Mouse (Mus musculus) subcutaneous adipose tissue, adult 2 months (tissue): ENCODE measurements around the gene Vangl2. TPM values are rescaled to one million over a fixed set of nuclear protein-coding genes. Genes with fewer than 3 reads are reported as not detected.

Experiments used
- polyA plus RNA-seq: library from polyadenylated mRNA; depleted of rRNA; stranded (reverse); fragments of >200 nt; gene quantifications from 2 replicates; pipeline ENCODE4 v1.2.3, GENCODE M21; 2012; ENCODE audit warnings: low replicate concordance; rRNA removed

The Vangl2 gene
- polyA plus RNA-seq = 2.6 and 14.9 TPM in 2 replicates

DNA sequence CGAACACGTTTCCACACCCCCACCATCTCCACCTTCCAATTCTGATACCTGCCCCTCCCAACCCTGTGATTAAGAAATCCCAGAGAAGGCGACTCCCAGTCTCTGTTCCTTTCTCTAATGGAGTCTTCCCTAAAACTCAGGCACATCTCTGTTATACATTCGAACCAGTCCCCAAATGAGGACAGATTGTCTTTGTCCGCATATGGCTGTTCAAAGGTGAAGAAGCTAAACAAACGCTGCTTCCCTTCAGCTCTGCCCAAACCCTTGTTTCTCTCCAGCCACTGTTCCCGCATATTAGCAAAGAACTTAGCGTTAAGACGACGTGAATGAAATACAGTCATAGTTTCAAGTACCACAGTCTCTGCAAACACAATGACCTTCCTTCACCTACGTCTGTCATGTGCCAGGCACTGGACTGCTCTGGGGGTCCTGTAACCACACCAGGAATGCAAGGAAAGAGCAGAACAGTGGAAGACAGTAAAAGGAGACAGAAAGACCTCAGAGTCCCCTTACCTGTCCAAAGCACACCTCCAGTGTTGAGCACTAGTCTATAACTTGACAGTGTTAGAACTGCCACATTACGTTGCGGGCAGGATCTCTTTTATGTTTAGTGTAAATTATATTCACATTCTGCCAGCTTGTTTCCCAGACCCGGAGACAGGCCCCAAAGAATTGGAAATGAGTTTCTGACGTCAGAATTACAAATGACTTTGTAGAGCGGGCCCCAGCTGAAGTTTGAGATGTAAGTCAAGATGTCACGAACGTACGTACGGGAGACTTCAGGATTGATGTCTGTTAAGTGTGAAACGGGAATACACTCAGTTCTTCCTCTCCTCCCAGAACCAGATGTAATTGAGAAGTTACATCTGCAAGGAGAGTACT lies at the start of gene Vangl2:
Gene Vangl2 (minus strand): TSS at position 51 of the 882 bp plus-strand sequence.

DNA sequence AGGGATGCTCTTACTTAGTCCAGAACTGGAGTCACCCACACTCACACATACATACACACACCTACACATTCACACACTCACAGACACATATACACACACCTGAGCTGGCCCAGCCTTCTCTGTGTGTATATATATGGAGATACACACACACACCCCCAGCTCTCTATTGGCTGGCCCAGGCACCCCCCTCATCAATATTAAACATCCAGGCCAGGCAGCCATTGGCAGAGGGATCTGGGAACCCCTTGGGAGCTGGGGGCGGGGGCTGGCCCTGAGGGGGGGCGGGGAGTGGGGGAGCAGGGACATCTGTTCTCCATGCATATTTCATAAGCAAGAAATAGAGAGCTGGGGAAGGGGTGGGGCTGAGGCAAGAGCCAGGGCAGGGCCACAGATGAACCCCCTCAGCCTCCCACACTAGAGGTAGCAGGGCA lies 29.3 kb upstream of the Vangl2 start, which contains the start of gene Nhlh1:
Gene Nhlh1 (minus strand): TSS at position 83 of the 431 bp plus-strand sequence.

Other genes starting within 250 kb of the Vangl2 start
- 4.3 and 4.4 TPM in 2 replicates for gene Cd84, start 188.7 kb downstream of the Vangl2 start, polyA plus RNA-seq
- 0.44 and 0.77 TPM in 2 replicates for gene Gm10521, start 132.8 kb downstream of the Vangl2 start, polyA plus RNA-seq
- gene Slamf6, start 110.9 kb downstream of the Vangl2 start, polyA plus RNA-seq = 0.24 and 0.30 TPM in 2 replicates
- gene Nhlh1, start 29.1 kb upstream of the Vangl2 start, polyA plus RNA-seq = not detected in 2 replicates
- 48.2 and 106 TPM in 2 replicates for gene Copa, start 54.1 kb upstream of the Vangl2 start, polyA plus RNA-seq
- 114 and 136 TPM in 2 replicates for gene Ncstn, start 54.4 kb upstream of the Vangl2 start, polyA plus RNA-seq
- 146 and 320 TPM in 2 replicates for gene Pex19, start 98.3 kb upstream of the Vangl2 start, polyA plus RNA-seq
- gene Dcaf8, start 119.6 kb upstream of the Vangl2 start, polyA plus RNA-seq = 75.3 and 98.0 TPM in 2 replicates
- 144 and 194 TPM in 2 replicates for gene Pea15a, start 178.4 kb upstream of the Vangl2 start, polyA plus RNA-seq
- 3.6 and 7.0 TPM in 2 replicates for gene Casq1, start 191.4 kb upstream of the Vangl2 start, polyA plus RNA-seq
- gene Atp1a4, start 230.0 kb upstream of the Vangl2 start, polyA plus RNA-seq = 0.03 and 4.1 TPM in 2 replicates
- 100 and 133 TPM in 2 replicates for gene Igsf8, start 233.2 kb upstream of the Vangl2 start, polyA plus RNA-seq